Mouse (Mus musculus): Measurements from ENCODE around the gene Abhd4. TPM values are rescaled to one million over a fixed set of nuclear protein-coding genes. Genes with fewer than 3 reads are reported as not detected.

Gene Abhd4
- polyA plus RNA-seq, 1 experiment: 74.6 TPM

DNA sequence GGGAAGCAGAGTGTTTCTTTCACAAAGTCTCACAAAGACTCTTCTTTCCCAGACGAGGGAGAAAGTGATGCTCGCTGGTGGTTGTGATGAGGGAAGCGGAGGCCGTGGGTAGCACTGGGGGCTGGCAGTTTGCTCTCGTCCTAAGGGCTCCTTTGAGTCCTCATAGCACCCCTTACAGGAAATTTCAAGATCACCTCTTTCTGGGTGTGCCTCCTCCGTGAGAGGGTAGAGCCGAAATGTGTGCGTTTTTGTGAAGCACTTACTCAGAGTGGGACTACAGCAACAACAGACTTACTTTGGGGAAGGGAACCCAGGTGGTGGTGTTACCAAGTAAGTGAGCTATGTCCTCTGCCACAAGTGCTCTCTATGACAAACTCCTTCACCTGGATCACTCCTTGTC is 42.8 kb upstream of the Abhd4 start:
- Histone ChIP-seq H3K4me1 (ENCODE audit: control insufficient read depth, insufficient read depth, low read length) (peaks cover 2% of the 10 kb centered on the region; the same call in 1 of the 2 replicates), H3K27ac (ENCODE audit: insufficient read depth, low read length) (no peak overlapping the region), H3K4me3 (ENCODE audit: insufficient read depth, low read length) (no peak overlapping the region)
- TF ChIP-seq CTCF (IDR thresholded peaks at IDR 0.05; ENCODE audit: borderline replicate concordance, insufficient read depth, low read length) (no peak), POLR2A (IDR thresholded peaks at IDR 0.05; ENCODE audit: low read depth, low read length) (no peak)

DNA sequence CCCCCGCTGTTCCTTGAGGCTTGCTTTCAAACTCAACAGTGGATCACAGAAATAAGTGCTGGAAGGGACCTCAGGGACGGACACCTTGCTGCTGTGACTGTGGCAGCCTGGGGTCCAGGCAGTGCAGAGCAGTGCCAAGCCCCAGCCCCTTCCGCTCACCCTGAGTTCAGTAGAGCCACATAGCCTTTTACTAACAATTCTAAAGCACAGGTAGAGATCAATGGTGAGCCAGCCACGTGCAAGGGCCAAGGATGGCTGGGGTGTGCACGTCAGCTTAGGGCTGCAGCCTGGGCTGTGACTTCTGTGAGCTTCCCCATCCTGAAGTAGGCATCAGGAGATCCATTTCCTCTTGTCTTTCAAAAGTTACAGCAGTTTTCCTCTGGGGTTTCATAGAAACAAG is 42.2 kb upstream of the Abhd4 start:
- peaks cover 2% of the 10 kb centered on the region; the same call in 1 of the 2 replicates for H3K4me1 ChIP-seq (ENCODE audit: control insufficient read depth, insufficient read depth, low read length)
- H3K27ac ChIP-seq (ENCODE audit: insufficient read depth, low read length): no peak overlapping the region
- TF ChIP-seq POLR2A (IDR thresholded peaks at IDR 0.05; ENCODE audit: low read depth, low read length) (no peak), CTCF (IDR thresholded peaks at IDR 0.05; ENCODE audit: borderline replicate concordance, insufficient read depth, low read length) (no peak)
- H3K4me3 ChIP-seq (ENCODE audit: insufficient read depth, low read length): no peak overlapping the region

DNA sequence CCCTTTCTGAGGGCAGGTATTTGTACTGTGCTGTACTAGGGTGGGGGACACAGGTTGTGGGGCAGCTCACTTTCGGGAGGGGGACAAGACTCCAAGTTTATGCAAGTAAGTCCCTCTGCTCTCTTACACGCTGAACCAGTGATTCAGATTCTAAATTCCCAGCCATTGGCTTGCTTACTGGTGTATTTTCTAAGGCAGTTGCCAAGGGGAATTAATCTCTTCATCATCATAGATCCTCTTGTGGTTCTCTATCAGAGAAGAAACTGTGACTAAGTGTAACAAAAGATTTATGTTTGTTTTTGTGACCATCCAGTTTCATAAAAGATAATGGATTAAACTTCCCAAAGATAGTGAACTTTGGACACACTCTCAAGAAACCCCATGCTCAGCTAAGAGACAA is 40.3 kb upstream of the Abhd4 start:
- no peak for TF ChIP-seq CTCF (IDR thresholded peaks at IDR 0.05; ENCODE audit: borderline replicate concordance, insufficient read depth, low read length)
- no peak for TF ChIP-seq POLR2A (IDR thresholded peaks at IDR 0.05; ENCODE audit: low read depth, low read length)

DNA sequence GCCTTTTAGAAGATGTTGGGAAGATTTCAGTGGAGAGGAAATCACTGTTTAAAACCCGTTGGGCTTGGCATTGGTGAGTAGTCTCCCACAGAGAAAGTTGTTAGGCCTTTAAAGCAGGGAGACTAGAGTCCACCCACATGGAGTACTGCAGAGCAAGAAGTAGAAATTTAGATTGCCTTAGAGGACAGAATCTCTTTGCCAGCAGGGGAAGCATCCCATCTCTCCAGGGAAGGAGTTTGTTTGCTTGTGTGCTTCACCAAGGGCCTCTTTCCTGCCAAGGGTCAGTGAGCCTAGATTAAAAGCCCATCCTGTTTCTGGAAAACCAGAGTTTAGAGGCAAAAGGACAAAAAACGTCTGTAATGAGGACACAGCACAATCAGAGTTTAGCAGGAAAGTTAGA is 39.5 kb upstream of the Abhd4 start:
- Histone ChIP-seq H3K27ac (ENCODE audit: insufficient read depth, low read length) (peak overlapping the region; percentile 65), H3K4me1 (ENCODE audit: control insufficient read depth, insufficient read depth, low read length) (peaks cover 7% of the 10 kb centered on the region), H3K4me3 (ENCODE audit: insufficient read depth, low read length) (no peak overlapping the region)
- TF ChIP-seq POLR2A (IDR thresholded peaks at IDR 0.05; ENCODE audit: low read depth, low read length): no peak
- TF ChIP-seq CTCF (IDR thresholded peaks at IDR 0.05; ENCODE audit: borderline replicate concordance, insufficient read depth, low read length): no peak

More for the DNA sequence above, 40.3 kb upstream of the Abhd4 start:
- Histone ChIP-seq H3K4me3 (ENCODE audit: insufficient read depth, low read length) (no peak overlapping the region), H3K27ac (ENCODE audit: insufficient read depth, low read length) (peak overlapping the region; percentile 65; the same call in 1 of the 2 replicates), H3K4me1 (ENCODE audit: control insufficient read depth, insufficient read depth, low read length) (peaks cover 4% of the 10 kb centered on the region)

DNA sequence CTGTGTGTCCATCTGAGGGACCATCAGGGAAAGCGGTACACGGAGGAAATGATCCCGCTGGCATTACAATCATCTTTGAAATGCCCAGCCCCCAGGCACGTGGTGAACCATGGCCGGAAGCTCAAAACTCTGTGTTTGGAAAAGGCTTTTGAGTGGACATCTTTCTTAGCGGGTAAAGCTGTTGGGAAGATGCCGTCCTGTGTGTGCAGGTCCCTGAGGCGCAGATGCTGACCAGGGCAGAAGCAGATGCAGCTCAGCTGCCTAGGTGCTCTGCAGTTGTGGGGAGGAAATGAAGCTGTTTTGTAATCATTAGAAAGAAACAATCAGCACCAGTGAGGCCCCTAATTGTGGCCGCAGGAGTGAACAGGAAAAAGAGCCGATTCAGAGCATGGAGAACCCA is 39.1 kb upstream of the Abhd4 start:
- H3K27ac ChIP-seq (ENCODE audit: insufficient read depth, low read length): peak overlapping the region; percentile 65; the same call in 1 of the 2 replicates
- TF ChIP-seq CTCF (IDR thresholded peaks at IDR 0.05; ENCODE audit: borderline replicate concordance, insufficient read depth, low read length) (no peak), POLR2A (IDR thresholded peaks at IDR 0.05; ENCODE audit: low read depth, low read length) (no peak)

DNA sequence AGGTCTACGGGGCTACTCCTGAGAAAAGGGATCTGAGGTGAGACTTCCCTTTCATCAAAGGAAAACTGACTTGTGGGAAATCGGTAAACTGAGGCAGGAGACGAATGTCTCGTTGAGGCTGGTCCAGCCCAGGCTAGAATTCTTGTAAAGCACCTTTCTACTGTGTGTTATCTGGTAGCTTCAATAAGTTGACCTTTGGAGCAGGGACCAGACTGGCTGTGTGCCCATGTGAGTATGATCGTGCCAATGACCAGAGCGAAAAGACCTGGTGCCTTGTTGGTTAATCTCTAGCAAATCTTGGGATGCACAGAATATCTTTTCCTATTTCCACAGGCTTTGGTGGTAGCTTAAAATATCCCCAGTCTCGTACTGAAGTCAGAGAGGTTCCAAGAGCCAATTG is 37.9 kb upstream of the Abhd4 start:
- TF ChIP-seq CTCF (IDR thresholded peaks at IDR 0.05; ENCODE audit: borderline replicate concordance, insufficient read depth, low read length): no peak
- no peak for TF ChIP-seq POLR2A (IDR thresholded peaks at IDR 0.05; ENCODE audit: low read depth, low read length)
- no peak overlapping the region for H3K27ac ChIP-seq (ENCODE audit: insufficient read depth, low read length)
- H3K4me1 ChIP-seq (ENCODE audit: control insufficient read depth, insufficient read depth, low read length): peaks cover 7% of the 10 kb centered on the region
- no peak overlapping the region for H3K4me3 ChIP-seq (ENCODE audit: insufficient read depth, low read length)

More for the DNA sequence above, 39.1 kb upstream of the Abhd4 start:
- peaks cover 7% of the 10 kb centered on the region for H3K4me1 ChIP-seq (ENCODE audit: control insufficient read depth, insufficient read depth, low read length)
- H3K4me3 ChIP-seq (ENCODE audit: insufficient read depth, low read length): no peak overlapping the region

DNA sequence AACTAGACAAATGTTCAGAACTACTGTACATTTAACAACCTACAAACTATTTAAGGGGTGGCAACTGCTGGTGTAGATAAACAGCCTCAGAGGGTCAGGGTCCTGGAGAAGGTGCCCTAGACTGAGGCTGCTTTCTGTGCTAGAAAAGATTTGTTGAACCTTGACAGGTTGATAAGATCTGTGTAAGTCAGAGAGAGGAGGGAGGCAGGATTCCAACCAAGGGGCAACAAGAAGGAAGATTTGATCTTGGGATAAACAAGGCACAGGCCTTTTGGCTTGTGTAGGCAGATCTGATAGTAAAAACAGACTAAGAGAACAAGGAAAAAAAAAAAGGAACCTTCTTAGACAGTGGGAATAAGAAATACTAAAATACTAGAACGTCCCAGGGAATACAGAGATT is 35.8 kb upstream of the Abhd4 start:
- H3K4me3 ChIP-seq (ENCODE audit: insufficient read depth, low read length): no peak overlapping the region
- TF ChIP-seq POLR2A (IDR thresholded peaks at IDR 0.05; ENCODE audit: low read depth, low read length): no peak
- TF ChIP-seq CTCF (IDR thresholded peaks at IDR 0.05; ENCODE audit: borderline replicate concordance, insufficient read depth, low read length): no peak
- H3K27ac ChIP-seq (ENCODE audit: insufficient read depth, low read length): no peak overlapping the region
- peaks cover 16% of the 10 kb centered on the region for H3K4me1 ChIP-seq (ENCODE audit: control insufficient read depth, insufficient read depth, low read length)

DNA sequence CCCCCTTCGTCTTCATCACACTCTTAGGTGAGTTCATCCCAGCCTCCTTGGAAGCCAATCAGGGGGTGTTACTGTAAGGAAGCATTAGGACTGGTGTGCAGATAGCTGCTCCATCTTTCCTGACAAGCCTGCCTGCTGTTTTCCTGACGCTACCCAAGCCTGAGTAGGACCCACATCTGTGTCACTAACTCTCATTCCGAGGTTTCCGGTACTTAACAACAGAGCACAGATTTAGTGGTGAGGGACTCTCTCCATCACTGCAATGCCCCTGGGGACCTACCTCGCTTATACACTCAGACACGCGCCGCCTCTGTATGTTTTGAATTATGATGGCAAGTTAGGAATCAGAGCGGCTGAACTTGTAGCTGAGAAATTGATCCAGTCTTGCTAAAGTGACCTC is 35.3 kb upstream of the Abhd4 start:
- no peak for TF ChIP-seq CTCF (IDR thresholded peaks at IDR 0.05; ENCODE audit: borderline replicate concordance, insufficient read depth, low read length)
- TF ChIP-seq POLR2A (IDR thresholded peaks at IDR 0.05; ENCODE audit: low read depth, low read length): no peak
- no peak overlapping the region for H3K4me3 ChIP-seq (ENCODE audit: insufficient read depth, low read length)
- H3K4me1 ChIP-seq (ENCODE audit: control insufficient read depth, insufficient read depth, low read length): peaks cover 16% of the 10 kb centered on the region
- no peak overlapping the region for H3K27ac ChIP-seq (ENCODE audit: insufficient read depth, low read length)

DNA sequence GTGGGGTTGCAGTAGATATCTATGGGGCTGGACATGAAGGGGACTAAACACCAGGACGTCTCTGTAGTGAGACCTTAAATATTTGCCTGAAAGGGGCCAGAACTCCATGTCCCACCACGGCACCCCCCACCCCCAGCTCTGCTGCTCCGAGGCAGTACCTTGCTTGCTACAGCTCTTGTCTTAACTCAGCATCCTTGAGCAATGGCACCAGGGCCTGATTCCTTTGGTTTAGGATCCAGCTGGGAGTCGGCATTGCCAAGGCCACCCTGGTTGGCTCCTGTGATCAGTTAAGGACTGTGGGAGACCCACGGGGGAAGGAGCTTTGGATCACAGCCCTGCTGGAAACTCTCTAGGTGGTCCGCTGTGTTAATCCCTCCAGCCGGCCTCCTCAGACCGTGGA is 34.7 kb upstream of the Abhd4 start:
- Histone ChIP-seq H3K4me1 (ENCODE audit: control insufficient read depth, insufficient read depth, low read length) (peaks cover 16% of the 10 kb centered on the region), H3K27ac (ENCODE audit: insufficient read depth, low read length) (no peak overlapping the region), H3K4me3 (ENCODE audit: insufficient read depth, low read length) (no peak overlapping the region)
- no peak for TF ChIP-seq POLR2A (IDR thresholded peaks at IDR 0.05; ENCODE audit: low read depth, low read length)
- TF ChIP-seq CTCF (IDR thresholded peaks at IDR 0.05; ENCODE audit: borderline replicate concordance, insufficient read depth, low read length): no peak

DNA sequence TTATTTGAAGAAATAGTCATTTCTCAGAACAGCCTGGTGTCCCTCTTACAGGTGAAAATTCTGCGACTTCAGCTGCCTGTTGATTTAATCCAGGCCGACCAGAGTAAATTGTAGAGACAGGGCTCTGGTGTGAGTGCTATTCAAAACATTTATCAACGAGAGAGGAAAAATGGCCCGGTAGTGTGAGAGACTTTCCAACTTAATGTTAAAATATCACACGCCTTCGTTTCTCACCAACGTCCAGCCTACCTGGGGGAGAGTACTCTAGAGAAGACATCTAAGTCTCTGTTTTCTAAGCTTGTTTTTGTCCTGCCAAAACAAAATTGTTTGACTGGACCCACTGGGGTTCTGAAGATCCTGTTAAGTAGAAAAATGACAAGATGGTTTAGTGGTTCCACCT is 34.1 kb upstream of the Abhd4 start:
- Histone ChIP-seq H3K4me1 (ENCODE audit: control insufficient read depth, insufficient read depth, low read length) (peaks cover 15% of the 10 kb centered on the region), H3K27ac (ENCODE audit: insufficient read depth, low read length) (no peak overlapping the region), H3K4me3 (ENCODE audit: insufficient read depth, low read length) (no peak overlapping the region)
- no peak for TF ChIP-seq CTCF (IDR thresholded peaks at IDR 0.05; ENCODE audit: borderline replicate concordance, insufficient read depth, low read length)
- no peak for TF ChIP-seq POLR2A (IDR thresholded peaks at IDR 0.05; ENCODE audit: low read depth, low read length)
